Mouse (Mus musculus) urinary bladder, postnatal 25 days (tissue): ENCODE measurements at regions not wholly inside any gene's neighbourhood (a gene's known extent, or its start where the extent isn't known, plus 50 kb on each side); places are given as distances from the start of the nearest gene placed in this dataset.

Experiments
- DNase-seq: peaks from one replicate; pipeline ENCODE4 v3.0.0; 2022; ENCODE audit warnings: low spot score

DNA sequence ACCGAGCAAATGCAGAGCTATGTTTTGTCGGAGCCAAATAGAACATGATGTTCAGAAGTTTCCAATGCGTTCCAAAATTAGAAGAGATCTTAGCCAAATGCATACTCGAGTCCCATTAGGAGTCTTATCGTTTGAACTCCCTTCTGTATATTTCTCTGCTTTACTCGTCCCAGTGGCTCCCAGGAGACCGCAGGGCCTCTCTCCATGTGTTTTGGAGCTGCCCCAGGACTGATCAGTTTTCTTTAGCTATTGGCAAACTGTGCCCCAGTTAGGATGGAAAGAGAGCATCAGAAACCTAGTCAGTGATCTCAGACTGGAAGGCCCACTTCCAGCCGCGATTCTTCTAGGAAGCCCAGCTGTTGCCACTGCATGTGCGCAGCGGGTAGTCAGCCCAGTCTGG lies 152.0 kb upstream of the Serp2 start:
- DNase-seq, result no peak

DNA sequence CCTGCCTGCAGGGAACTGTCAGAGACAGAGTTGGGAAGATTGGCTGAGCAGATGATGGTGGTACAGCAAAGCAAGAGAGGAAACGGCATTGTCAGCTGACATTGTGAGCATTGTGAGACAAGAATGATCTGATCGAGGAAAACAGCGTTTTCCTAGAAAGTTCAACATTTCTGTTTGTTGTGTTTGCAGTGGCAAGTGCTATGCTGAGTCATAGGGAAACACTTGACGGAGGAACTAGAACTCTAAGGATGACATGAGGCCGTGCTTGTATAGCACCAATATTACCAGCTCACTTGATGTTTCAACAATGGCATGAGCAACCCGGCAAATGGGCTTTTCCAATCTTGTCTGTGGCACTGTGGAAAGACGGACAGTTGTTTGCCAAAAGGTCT lies 146.7 kb upstream of the Serp2 start:
- DNase-seq, result no peak

DNA sequence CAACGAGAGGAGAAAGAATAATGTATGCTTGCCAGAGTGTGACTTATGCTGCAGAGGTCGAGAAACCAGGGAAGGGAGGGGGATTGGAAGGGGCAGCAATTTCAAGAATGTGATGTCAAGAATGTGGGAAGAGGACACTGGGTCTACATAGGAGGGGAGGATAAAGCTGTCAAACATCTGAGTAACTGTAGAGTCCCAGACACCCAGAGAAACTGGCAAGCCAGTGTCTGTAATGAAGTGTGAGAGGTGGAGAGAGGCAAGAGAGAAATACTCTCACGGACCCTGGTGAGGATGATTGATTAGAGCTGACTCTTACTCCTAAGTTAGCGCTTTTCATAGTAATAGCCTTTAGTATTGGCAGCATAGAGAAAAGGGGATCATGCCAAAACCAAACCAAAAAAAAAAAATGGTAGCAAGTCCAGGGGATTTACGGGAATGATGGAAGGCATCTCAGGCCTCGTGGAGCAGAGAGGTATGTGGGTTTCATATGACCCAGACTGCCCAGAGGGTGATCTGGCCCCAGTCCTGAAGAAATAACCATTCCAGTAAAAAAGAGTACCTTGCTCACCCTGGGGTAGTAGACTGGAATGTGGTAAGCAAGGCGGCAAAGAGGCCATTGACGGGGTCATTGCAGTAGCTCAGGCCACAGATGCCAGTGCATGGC lies 146.2 kb upstream of the Serp2 start:
- DNase-seq, result no peak

DNA sequence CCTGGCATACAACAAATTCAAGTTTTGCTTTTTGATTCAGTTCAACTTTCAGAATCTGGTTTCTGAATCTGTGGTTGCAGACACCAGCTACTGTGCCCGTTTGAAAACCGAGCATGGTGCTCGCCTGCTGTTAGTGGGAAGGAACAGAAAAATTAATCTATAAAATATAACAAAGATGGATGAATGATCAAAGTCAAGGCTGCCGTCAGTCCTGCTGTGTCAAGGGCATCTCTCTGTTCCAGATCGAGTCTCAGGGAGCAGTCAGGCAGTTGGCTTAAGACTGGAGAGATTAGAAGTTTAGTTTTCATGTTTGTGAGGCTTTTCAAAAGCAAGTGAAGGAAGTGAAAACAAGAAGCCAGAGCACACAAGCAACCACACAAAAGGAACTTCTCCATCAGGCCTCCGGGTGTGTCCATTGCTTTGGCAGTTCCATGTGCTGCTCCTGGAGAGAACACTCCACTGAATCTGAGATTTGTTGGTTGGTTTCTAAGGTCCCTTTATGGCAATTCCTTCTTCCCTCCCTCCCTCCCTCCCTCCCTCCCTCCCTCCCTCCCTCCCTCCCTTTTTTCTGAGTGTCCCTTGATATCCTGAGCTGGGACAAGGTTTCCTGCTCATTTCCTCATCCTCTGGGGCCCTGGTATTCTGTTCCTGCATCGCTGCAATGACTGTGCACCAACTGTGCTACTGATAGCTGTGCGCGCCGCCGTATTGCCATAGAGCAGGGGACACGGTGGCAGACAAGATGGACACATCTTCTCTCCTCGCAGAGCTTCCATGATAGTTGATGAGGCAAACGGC lies 145.4 kb upstream of the Serp2 start:
- DNase-seq, result no peak

DNA sequence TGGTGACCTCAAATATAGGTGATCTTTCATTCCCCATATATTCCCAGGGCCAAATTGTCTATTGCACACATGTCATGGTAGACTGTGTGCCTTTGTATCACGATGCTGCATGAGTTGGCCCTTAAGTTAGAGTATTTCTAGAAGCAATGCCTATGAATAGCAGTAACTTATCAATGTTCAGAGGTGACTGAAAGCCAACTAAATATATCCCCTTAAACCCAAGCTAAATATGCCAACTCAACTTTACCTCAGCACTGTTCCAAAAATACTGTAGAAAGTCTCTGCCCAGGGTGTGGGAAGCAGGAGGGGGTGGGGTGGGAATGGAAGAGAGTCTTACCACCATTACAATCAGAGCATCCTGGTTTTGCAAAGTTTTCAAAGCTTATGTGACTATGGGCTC lies 144.6 kb upstream of the Serp2 start:
- DNase-seq, result no peak

DNA sequence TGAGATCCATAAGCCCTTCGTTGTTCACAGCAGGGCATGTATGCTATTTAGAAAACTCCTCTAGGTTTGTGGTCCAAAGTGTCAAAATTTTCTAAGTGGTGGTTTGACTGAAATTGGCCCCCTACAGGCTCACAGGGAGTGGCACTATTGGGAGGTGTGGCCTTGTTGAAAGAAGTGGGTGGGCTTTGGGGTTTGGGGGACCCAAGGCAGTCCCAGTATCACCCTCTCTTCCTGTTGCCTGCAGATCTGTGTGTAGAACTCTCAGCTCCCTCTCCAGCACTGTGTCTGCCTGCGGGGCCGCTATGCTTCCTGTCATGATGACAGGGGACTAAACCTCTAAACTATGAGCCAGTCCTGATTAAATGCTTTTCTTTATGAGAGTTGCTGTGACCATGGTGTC lies 144.1 kb upstream of the Serp2 start:
- DNase-seq, result no peak

DNA sequence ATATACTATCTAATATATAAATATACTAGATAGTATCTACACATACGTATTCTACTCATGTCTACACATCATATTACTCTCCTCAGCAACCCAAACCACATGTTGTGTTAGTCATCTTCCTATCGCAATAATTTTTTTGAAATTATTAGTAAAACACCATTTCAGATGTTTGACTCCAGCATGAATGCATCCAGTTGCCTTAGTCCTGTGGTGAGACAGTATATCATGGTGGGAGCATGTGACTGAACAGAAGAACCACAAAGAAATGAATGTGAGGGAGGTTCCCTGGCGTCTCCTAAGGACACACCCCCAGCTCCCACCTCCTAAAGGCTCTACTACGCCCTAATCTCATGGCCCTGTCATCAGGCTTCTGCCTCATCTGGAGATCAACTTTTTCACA lies 143.5 kb upstream of the Serp2 start:
- DNase-seq, result no peak

DNA sequence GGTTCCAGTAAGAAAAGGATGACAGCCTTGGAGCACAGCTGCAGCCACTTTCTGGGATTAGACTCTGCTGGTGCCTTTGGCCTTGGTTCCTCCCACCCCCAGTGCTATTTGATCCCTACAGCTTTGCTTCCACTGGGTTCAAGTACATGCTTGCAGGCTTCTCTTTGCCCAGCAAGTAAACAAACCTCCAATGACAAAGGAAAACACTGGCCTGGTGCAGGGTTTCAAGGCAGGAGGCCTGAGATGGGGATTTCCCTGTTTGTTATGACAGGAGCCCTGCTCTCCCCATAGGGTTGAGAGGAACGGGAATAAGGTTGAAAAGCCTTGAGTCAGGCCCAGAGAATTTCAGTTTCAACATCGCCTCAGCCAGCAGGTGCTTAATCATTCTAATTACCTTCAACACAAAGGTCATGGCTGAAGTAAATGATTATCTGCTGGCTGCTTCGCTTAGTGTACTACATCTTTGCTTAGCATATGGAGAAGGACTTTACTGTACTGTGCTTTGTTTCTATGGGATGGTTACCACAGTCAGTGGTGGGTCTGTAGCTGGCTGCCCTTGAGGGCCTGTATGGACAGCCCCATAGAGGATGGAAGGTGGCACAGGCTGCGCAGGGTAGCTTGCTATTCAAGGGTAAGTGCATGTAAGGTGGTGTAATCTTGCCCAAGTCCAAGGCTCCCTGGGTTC lies 142.2 kb upstream of the Serp2 start:
- no peak for DNase-seq

DNA sequence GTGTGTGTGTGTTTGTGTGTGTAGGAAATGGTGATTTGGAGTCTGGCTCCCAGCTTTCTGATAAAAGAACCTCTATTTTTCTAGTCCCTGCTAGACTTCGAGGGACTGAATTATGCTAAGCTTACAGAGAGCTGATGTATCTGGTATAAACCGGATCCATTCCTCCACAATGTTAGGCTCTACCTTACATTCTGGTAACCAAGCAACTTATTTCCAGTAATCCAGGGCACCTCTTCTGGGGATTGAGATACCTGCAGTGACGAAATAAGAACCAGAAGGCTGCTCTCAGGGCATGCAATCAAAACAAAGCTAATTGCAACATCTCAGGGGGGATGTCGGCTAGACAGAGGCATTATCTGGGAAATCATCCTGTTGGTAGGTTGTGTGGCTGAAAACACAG lies 140.0 kb upstream of the Serp2 start:
- no peak for DNase-seq

DNA sequence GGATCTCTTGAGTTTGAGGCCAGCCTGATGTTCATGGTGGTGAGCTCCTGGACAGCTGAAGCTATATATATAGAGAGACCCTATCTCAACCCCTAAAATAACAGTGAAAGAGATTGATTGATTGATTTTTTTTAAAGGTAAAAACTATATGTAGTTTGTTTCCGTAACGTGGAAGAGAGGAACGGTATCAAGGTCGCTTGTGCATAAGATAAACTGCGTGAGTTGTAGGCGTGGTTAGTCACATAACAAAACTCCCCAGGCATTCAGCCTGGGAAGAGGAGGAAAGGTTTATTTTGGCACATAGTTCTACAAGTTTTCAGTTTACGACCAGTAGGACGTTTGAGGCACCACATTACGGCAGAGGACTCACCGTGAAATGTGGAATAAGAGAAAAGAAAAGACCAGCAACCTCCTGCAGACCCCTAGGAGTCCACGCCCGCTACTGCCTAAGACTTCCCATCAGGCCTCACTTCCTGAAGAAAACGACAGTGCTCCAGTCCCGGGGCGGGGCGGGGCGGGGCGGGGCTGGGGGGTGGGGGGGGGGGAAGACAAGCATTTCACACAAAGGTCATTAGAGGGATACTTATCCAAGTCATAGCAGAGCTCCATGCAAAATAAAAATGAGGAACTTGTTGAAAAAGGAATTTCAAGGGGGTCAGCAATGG lies 139.1 kb upstream of the Serp2 start:
- DNase-seq, result no peak

DNA sequence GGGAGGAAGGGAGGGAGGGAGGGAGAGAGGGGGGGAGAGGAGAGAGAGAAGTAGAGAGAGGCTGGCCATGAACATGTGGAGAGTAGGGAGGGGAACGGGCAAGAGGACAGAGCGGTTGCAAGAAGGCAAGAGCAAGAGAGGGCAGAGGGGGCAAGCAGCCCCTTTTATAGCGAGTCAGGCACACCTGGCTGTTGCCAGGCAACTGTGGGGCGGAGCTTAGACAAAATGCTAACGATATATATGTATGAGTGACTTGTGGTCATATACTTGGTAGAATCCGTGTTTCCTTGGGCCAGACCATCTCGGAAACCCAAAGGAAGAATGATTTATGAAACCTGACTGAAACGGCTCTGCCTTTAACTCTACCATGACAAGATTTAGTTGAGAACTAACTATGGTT lies 138.2 kb upstream of the Serp2 start:
- DNase-seq, result no peak

DNA sequence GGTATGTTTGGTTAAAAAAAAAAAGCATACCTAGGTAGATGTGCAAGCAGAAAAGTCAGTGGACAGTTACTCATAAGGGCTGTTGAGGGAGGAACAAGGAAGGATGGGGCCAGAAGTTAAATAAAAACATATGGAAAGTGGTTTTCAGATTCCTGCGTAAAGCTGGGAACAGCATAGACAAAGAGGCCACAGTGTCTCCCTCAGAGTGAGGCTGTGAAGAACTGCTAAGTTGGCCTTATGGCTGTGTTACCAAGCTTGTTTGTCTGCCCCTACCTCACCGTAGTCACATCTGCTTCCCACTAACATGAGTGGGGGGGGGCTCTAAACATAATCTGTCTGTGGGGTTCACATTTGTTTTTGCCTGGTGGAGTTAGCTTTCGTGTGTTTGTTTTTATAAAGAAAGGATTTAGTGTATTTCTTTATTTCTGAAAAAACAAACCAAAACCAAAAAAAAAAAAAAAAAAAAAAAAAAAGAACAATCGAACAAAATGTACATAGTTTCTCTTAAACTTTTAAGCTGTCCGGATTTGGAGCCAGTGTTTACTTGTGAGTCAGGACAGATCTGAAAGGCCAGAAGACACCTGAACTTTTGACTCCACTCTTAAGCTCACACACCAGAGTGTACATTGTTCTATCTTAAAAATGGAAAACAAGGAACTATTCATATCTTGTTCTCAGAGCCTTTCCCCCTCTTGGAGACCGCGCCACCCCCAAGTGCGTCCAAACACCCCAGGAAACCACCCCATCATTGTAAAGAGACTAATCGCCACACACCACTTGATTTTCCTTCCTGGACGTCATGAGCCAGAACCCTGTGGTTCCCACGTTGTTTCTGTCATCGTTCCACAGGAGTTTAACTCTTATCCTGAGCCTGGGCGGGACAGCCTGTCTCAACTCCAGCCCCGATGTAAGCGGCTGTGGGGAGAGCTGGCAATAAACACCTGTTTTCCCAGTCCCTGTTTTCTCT lies 136.9 kb upstream of the Serp2 start:
- no peak for DNase-seq

DNA sequence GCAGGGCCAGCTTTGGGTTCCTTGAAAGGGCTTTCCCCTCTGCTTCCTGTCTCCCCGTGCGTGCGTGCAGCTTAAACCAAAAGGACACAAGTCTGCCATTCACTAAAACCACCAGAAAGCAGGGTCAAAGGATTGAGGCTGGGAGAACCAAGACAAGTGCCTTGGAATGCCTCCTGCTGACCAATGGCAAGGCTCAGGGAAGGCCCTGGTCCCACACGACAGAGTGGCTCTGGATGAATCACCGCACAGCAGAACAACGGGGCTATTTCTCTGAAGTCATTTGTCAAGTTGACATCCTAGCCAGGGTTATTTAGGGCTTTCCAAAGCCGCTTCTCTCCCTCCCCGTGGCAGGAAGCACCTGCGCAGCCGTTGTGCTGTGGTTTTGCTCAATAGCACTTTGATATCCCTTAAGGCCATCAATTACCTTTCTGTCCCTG lies 131.3 kb upstream of the Serp2 start:
- no peak for DNase-seq

DNA sequence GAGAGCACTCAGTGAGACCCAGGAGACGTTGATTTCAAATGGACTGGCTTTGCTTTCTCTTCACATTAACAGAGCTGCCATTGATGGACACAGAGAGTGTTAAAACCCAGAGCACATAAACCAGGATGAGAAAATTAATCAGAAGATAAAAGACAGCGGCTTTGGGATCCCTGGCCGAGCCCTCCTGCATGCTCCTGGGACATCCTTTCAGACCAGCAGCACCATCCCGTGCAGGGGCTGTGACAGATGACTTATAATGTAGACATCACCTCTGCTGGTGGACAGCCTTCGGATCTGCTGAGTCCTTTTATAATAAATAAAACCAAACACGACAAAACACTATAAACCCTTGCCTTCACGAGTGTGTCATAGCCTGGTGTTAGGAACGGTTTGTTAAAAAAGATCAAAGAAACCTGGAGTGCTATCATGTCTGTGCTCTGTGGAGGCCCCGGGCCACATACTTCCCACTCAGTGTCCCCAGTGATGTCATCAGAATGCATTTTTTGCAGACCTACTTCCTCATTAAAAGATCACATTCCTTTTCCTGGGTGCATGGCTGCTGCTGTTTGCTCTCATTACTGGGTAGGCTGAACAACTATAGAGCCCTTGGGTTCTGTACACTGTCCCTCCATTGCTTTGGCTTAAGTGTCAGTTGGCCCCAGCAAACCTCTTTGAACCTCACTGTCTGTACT lies 130.2 kb upstream of the Serp2 start:
- no peak for DNase-seq

DNA sequence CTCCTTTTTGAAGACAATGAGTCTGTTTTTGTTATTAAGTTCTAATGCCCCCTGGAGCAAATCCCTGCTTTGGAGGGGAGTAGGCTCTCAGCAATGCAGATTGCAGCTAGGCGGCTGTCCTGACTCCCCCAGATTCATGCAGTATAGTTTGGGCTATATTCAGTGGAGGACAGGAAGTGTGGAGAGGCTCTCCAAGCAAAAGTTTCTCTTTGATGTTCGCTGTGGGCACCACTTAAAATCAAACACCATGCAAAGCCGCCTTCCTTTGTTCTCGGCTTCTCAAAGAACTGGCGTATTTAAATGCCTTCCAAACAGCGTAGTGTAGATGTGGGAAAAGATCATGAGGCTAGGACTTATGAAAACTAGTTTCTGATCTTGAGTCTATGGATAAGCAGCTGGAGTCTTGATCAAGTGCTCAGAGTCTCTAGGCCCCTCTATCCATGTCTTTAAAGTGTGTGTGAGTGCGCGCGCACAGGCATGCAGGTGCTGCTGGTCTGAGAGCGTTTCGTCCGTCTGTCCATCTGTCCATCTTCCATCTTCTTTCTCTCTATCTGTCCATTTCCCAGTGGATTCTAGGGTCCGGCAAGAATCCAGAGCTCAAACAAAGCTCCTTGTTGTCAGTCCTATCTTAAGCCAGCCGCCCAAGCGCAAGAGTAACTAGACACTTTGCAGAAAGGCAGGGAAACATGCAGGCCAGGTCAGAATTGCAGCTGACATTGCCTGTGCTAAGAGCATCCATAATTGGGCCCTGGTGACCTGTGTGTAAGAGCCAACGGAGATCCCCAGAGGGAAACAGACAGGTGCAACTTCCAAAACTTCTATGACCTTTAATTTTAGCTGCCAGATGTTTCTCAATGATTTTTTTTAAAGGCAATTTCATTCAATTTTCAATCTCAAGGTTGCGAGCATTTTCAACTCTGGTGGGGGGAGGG lies 129.4 kb upstream of the Serp2 start:
- DNase-seq, result no peak

DNA sequence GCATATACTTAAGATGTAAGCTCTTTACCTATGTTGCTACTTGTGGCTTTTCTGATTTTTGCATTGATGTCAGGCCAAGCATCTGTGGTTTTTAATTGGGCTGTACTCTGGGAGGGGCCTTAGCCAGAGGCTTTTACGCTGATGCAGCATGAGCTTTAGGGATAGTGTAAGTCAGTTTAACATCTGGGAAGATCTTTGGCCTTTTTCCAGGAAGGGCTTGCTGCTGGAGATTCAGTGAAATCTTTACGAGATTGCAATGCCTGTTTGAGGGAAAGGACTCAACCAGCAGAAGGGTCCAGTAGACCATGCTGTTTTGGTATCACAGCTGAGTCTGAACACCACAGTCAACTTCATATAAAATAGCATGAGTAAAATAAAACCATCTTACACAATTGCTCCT lies 127.6 kb upstream of the Serp2 start:
- no peak for DNase-seq

DNA sequence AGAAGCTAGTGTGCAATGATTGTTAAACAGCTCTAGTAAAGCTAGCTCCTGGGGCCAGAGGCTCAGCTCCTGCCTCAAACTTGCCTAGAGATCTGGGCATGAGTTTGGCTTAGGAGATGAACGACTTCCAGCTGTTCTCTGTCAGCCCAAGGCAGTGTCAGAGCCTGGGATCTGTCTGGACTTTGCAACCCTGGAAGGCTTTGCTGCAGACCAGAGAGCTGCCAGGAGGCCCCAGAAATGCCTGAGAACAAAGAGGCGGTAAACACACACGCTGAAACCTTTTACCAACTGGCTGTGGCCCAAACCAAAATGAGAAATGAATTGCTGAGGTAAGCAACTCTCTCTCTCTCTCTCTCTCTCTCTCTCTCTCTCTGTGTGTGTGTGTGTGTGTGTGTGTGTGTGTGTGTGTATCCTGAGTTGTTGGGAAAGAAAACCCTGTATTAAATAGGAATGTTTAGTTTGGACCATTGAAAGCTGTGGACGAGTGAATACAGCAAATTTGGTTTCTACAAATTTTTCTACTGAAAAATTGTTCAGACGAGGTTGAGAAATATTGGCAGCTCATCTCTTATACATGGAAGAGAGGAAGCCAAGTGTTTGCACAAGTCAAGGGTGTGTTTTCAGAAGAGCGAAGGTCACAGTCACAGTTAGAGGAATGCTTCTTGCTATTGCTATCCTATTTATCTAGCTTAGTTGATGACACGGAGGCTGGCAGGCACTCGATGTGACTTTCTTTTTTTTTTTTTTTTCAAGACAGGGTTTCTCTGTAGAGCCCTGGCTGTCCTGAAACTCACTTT lies 125.1 kb upstream of the Serp2 start:
- no peak for DNase-seq

DNA sequence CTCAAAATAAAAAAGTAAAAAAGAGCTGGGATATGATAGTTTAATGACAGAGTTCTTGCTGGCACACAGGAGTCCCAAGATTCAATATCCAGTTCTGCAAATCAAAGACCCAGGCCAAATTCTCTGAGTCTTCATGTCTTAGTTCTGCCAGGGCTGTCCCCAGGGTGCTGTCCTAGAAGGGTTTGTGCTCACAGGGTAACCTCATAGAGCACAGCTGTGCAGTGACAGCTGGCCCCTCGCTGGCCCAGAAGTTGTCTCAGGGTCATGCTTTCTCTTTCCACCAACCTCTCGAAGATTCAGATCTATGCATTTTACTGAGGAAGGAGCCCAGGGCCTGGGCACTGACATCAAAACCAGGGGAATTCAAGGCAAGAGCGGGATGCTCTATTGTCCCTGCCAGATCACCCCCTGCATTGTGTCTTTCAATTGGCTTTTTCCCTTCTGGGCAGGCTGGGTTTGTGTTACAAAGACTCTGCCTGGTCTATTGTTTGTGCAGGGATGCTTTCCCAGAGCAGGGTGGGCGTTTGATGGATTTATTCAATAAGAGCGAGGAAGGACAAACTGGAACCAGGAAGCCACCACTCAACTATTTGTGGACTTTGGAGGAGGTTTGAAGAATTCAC lies 121.9 kb upstream of the Serp2 start:
- no peak for DNase-seq

DNA sequence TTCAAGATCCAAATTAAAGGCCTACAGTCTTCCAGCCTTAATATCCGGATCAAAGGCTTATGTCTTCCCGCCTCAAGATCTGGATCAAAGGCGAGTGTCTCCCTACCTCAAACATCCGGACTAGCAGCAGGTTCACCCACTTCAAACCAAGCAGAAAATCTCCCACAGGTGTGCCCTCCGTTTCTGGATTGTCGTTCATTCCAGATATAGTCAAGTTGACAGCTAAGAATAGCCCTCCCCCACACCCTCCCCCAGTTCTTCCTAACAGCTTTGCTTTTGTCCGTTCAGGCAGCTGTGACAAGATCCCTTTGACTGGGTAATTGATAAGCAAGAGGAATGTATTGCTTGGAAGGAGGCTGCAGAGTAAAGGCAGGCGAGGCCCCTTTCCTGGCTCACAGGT lies 118.3 kb upstream of the Serp2 start:
- no peak for DNase-seq
